Mouse (Mus musculus) embryo, embryonic 10 days (tissue): ENCODE results near the gene Arhgap23.

Source experiments
- DNase-seq: peaks from one replicate; pipeline ENCODE4 v3.0.0-alpha.2; 2015; ENCODE audit warnings: low spot score

The Arhgap23 gene

DNA sequence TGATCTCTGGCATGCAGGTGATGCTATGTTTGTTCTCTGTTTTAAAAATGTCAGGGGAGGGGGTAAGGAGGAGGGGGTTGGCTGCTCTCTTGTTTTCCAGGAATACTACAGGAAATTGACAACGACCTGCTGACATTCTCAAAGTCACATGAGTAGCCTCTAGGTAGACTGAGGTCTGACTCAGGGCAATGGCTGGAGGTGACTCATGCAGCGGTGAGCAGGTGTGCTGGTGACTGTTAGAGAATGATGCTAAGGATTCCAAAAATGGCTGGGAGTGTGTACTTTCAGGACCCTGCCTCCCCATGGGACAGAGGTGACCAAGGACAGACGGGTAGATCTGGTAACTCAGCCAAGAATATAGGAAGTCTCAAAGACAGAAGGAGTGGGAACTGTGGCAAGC, 92.9 kb downstream of the Arhgap23 start:
- DNase-seq, result no peak

GRCm38 (mm10) chr11:97509058-97509457, 93.7 kb downstream of the Arhgap23 start:
- DNase-seq, result no peak

DNA sequence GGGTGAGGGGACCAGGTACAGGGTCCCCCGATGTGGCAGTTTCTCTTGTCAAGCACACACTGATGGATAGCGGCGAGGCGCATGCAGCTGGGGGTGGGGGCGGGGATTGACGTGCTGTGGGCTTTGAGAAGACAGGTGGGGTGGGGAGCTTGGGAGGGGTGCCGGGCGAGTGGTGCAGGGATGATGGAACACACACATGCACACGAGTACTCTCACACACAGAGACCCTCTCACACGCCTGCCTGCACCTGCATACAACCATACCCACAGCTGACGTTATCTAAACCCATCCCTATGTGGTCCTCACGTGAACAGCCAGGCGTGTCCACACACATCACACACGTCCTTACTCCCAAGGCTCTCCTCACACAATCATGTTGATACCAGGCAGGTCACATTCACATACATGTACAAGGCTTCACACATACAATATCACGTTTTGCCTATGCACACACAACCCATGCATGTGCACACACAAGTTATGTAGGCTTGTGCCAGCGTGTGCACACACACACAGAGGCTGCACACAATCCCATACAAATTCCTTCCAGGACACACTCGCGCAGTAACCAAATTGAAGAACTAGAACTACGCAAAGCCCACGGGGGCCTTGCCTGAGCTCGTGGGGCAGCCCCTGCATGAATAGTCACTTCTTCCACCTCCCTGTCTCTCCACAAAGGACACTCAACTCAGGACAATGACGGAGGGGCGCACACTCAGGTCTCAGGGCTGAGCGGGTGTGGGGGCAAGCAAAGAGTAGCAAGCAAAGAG, 94.6 kb downstream of the Arhgap23 start:
- no peak for DNase-seq

DNA sequence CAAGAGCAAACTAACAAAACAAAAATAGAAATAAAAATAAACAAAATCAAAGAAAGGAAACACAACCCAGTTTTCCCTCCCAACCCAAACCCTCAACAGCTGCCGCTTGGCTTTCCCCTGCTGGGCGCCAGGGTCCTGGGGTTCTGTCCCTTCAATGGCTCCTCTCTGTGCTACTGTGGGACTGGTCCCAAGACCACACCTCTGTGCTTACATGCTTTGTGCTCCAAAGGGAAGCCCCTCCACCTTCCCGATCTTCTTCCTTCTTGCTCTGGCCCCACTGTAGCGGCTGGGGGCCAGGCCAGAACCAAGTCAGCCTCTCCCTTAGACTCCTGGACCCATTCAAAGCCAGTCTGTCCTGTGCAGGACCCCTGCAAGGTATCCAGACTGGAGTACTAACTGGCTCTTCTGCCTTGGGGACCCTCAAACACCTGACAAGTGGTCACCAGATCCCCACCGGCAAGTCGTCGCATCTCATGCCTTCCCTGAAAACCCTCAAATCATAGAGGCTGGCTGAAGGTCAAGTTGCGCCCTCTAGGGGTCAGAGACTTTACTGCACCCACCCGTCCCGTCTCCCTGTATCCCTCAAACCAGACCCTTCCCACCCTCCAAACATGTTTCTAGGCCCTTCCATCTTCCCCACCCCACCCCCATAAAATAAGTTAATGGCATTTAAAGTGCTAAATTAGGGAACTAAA, 95.8 kb downstream of the Arhgap23 start:
- DNase-seq, result peak; percentile 82

DNA sequence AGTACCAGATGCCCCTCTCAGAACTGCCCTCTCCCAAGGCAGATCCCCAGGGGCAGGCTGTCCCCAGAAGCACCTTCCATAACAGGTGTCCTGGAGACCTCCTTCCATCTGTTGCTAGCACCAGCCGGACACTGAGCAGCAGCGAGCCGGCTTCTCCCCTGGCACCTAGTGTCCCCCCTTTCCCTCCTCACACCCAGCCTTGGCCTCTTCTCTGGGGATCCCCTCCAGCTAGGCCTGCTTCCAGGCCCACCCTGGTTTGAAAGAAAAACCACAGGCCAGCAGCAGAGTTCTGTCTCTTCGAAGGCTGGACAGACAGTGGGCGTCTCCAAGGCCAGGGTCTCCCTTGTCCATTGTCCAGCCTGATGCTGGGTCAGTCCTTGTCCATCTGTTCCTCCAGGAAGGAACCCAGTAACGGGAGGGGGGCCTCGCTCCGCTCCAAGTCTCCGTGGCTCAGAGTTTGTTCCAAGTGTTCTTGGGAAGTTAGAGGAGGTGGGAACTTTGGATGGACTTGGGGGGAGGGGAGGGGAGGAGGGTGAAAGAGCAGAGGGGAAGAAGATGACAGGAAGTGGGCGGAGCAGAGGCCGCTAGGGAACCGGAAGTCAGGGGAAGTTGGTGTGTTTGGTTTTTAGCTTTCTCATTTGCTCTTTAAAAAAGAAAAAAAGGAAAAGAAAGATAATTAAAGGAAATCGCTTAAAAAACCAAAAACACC, 96.5 kb downstream of the Arhgap23 start:
- peak; percentile 65 for DNase-seq

DNA sequence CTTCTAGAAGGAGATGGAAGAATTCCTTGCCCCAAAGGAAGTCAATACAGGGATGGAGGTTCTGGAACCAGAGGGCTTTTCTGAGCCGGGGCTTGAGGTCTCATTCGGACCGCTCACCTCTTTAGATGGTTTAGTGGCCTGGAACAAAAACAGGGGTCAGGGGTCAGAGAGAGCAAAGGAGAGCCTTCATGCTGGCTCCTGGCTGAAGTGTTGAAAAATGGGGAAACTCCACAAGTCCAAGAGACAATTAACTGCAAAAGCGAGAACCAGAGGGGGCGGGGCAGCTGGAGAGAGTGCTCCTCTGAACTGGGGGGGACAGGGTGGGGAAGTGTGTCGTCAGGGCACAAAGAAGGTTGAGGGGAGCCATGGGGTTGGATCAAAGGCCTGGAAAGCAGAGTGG, 97.2 kb downstream of the Arhgap23 start:
- DNase-seq, result no peak

DNA sequence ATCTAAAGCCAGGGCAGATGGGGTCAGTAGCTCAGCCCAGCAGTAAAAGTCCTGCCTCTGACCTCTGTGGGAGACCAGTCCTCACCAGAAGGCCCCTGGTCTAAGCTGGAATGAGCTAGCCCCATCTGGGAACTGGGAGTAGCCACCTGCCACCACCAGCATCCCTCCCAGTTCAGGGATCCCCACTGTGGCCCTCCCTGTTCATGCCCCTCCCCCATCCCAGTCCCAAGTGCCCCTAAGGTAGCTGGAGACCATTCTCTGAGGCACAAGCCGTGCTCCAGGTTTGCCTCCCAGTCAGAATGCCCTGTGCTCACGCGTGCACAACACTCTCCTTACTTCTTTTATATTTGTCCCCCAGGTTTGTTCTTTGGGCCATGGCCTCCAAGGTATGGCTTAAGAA, 97.7 kb downstream of the Arhgap23 start:
- DNase-seq, result no peak

DNA sequence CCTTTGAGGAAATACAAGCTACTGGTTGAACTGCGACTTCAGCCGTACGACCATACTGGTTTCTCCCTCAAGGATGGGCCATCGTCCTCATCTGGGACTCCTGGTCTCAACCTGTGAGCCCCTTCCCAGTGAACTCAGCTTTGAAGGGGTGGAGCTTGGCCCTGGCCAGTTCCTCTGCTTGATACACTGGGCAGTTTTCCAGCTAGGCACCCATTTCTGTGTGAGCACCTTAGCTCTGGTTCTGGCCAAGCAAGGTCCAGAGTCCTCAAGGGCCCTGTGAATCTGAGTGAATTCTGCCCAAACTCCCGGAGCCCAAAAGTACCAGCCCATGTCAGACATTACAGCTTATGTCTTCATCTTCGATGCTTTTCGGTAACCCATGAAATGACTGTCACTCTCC, 105.2 kb downstream of the Arhgap23 start:
- no peak for DNase-seq

- DNase-seq, result no peak
Measured at GRCm38 (mm10) chr11:97521741-97522474, 106.6 kb downstream of the Arhgap23 start.

DNA sequence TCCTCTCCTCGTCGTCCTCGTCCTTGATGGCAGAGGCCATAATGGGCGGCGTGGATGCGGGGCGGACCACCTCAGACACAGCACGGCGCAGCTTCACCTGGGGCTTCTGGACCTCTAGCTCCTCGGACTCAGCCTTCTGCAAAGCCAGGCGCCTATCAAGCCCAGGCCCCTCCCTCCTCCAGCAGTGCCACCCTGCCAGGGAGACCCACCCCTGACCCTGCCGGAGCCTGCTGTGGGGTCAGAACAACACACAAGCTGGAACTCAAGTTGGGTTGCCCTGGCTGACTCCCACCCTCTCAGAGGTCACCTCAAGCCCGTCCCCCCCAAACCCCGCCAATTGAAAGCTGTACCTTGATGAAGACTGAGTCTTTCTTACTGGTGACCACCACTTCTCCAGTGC, 107.8 kb downstream of the Arhgap23 start:
- DNase-seq, result no peak

DNA sequence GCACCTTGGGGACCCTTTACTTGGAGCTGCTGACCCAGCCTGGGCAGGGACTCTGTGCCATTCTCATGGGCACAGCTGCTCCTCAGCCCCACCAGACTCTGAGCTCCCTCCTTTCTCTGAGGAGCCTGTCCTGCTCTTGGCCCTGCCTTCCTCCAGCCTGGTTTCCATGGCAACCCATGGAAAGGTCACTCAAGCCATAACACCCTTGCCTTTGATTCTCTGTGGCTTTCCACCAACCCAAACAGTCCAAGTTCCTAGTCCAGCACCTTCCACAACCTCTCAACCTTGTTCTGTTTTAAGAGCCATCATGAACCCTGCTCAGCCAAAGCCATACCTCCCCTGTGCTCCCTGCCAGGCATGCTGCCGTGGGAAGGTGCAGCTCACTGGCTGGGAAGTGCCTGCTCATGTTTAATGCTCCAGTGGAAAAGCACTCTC, 108.5 kb downstream of the Arhgap23 start:
- peak; percentile 90 for DNase-seq

GRCm38 (mm10) chr11:97524306-97524705, 109.0 kb downstream of the Arhgap23 start:
- no peak for DNase-seq

- no peak for DNase-seq
Measured at GRCm38 (mm10) chr11:97525313-97525712, 110.0 kb downstream of the Arhgap23 start.

GRCm38 (mm10) chr11:97528282-97528808, 113.0 kb downstream of the Arhgap23 start:
- DNase-seq, result no peak

DNA sequence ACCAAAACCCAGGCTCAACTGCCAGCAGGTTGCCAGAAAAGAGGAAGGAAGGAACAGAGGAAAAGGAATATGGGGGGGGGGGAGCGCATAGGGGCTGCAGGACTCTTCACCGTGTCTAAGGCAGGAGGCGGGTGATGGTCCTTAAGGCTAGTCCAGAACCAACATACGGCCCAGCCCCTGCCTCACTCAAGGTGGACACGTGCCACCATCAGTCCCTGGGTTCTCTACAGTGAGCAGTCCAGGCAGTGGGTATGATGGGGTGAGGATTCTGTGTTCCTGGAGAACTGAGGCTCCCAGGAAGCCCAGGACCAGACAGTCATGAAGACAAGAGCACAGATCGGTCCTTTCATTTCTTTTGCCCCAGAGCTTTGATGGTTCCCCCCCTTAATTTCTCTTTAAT, 114.7 kb downstream of the Arhgap23 start:
- DNase-seq, result no peak

GRCm38 (mm10) chr11:97530961-97531360, 115.6 kb downstream of the Arhgap23 start:
- no peak for DNase-seq

GRCm38 (mm10) chr11:97531381-97532260, 116.3 kb downstream of the Arhgap23 start:
- peak; percentile 97 for DNase-seq

- DNase-seq, result no peak
Measured at GRCm38 (mm10) chr11:97532354-97532753, 117.0 kb downstream of the Arhgap23 start.

- DNase-seq, result no peak
Measured at GRCm38 (mm10) chr11:97532950-97533582, 117.7 kb downstream of the Arhgap23 start.

DNA sequence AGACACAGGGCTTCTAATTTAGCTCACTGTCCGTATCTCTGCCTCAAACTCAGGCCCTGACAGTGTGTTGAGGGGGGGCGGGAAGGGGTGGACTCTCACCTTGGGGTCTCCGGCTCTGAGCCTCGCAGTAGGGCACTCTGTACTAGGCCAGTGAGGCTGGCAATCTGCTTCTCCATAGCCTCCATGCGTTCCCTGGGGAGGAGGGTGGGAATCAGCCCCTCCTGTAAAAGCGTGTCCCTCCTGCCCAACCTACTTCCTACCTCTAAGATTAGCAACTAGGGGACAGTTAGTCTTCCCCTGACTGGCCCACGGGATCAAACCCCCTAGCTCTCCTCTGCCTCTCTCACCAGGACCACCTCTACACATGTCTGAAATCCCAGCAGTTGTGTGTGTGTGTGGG, 118.3 kb downstream of the Arhgap23 start:
- DNase-seq, result no peak
